Mouse (Mus musculus): ENCODE results near the gene Nr1d2.
"Not testable (repeated sequence)": the region's sequence is repeated elsewhere in the genome, so short reads cannot be mapped to it uniquely, and the experiment has no call there.

Nr1d2 gene

DNA sequence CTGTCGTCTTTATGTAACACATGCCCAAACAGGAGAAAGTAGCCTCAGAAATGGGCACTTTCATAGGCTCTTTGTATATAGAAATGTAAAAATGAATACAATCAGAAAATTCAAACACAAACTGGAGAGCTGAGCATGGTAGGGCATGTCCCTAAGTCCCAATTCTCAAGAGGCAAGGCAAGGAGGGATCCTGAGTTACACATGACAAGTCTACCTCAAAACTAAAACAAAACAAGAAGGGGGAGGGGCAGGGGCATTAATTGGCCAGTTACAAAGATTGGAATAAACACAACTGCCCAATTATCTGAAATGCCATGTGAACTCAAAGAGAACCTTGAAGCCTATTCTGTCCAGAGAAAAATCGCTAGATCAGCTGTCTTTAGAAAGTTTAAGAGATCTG, 5.9 kb downstream of the Nr1d2 start:
- DNase-seq (ENCODE audit: low spot score), result no peak

DNA sequence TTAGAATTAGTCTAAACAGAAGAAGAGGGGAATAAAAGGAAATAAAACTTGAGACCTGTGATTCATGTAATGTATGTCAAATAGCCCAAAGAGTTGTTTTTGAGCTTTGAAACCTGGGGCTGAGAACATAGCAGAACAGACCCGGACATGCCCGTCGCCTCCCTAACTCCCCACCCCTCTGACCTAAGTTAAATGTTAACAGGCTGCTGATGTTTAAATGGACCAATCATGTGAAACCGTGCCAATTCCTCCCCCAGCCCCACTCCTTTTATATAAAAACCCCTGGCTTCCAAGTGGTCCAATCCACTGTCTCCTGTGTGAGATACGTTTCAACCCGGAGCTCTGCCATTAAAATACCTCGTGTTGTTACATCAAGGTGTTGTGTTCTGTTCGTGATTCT, 7.1 kb downstream of the Nr1d2 start:
- DNase-seq (ENCODE audit: low spot score), result not testable (repeated sequence)

DNA sequence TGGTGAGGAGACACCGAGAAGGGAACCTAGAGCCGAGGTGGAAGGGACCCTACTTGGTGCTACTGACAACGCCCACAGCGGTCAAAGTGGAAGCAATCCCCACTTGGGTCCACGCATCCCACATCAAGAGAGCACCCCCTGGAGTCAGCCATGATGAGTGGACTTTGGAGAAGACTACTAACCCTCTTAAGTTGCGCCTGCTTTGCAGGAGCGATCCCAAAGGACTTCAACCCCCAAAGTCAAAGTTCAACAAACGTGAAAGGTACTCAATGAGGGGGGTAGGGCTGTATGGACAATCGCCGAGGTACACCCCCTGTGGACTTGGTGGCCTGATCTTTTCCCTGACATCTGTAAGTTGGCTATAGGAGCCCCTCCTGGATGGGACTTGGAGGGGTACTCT, 9.2 kb downstream of the Nr1d2 start:
- DNase-seq (ENCODE audit: low spot score), result not testable (repeated sequence)

DNA sequence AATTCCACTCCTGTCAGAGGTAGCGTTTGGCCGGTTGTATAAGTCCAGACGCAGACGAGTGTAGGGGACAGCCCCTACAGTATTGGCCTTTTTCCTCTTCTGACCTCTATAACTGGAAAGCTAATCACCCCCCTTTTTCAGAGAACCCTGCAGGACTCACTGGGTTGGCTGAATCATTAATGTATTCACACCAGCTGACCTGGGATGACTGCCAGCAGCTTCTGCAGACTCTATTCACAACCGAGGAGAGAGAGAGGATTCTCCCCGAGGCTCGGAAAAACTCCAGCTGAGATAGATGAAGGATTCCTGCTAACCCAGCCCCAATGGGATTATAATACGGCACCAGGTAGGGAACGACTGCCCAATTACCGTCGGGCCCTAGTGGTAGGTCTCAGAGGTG, 12.7 kb downstream of the Nr1d2 start:
- DNase-seq (ENCODE audit: low spot score), result not testable (repeated sequence)

DNA sequence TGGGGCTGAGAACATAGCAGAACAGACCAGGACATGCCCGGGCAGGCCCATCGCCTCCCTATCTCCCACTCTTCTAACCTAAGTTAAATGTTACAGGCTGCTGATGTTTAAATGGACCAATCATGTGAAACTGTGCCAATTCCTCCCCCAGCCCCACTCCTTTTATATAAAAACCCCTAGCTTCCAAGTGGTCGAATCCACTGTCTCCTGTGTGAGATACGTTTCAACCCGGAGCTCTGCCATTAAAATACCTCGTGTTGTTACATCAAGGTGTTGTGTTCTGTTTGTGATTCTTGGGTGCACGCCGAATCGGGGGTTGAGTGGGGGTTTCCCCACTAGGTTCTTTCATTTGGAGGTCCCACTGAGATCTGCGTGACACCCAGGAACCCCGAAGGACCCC, 13.5 kb downstream of the Nr1d2 start:
- DNase-seq (ENCODE audit: low spot score), result not testable (repeated sequence)

DNA sequence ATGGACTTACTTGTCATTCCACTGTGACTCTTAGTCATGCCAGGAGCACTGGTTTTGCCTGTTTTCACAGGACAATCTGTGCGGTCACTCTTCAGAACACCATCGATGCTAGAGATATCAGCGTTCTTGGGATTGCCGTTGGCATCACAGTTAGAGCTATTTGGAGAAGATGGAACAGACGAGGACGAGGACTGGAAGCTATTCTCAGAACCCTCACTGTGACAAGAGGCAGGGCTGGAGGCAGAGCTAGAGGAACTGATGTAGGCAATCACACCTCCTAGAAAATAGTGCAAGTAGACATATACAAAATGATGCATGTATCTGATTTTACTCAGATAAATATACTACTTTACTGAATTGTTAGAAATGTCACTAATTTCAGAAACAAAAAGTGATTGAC, 16.9 kb downstream of the Nr1d2 start:
- no peak for DNase-seq (ENCODE audit: low spot score)

DNA sequence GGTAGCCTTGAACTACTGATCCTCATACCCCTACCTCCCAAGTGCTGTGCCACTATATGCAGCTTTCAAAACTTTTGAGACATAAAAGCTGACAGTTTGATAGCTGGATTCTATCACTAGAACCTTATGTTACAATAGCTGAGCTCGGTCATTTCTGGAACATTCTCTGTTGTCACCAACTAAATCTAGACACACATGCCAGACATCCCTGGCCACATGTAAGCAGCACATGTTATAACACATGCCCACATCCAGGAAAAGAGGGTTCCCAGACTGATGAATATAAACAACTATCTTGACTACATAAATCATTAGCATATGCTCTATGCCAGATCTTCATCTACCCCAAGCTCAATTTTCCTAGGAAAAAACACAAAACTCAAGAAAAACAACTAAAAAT, 21.8 kb downstream of the Nr1d2 start:
- DNase-seq (ENCODE audit: low spot score), result no peak

DNA sequence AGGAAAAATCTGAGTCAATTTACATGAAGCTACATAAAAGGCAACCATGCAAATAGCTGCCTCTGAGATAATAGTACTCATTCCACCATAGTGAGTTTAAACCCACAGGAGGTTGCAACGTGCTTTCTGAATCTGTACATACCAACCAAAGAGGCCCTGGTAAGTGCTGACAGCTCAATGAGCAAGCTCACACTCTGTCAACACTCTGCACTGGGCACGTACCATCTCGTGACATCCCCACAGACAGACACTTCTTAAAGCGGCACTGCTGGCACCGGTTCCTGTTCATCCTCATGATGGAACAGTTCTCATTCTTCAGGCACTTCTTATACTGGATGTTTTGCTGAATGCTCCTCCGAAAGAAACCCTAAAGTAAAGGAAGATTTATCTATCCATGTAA, 22.5 kb downstream of the Nr1d2 start:
- no peak for DNase-seq (ENCODE audit: low spot score)

DNA sequence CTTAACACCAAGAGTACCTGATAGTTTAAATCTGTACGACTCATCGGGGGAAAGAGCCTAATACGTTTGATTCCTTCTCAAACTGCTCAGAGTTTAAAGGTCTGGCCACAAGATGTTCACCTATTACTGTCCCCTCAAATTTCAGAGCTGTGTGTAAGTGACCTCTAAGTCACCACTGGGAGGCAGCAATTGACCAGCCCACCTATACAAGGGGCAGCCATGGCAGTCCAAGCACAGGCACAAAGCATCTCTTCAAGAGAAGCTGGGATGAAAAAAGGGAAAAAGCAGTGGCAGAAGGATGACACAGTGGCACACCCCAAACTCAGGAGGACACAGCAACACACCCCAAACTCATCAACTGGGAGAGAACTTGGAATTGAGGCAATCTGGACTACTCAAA, 28.1 kb downstream of the Nr1d2 start:
- DNase-seq (ENCODE audit: low spot score), result no peak

DNA sequence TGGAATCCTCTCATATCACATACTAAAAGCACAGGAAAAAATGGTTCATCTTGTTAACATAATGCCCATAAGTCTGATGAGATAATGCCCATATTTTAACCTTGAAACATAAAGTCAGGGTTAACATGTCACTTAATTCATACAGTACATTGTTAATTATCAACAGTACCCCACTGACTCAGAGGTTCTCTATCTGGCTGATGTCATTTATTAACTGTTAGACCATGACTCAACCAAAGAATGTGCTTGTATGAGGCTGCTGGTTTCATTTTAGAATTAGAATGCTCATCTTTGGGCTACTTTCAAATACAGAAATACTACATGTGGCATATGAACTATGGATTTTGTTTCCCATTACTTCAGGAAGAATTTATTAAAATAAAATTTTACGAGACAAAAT, 34.6 kb downstream of the Nr1d2 start:
- DNase-seq (ENCODE audit: low spot score), result not testable (repeated sequence)

DNA sequence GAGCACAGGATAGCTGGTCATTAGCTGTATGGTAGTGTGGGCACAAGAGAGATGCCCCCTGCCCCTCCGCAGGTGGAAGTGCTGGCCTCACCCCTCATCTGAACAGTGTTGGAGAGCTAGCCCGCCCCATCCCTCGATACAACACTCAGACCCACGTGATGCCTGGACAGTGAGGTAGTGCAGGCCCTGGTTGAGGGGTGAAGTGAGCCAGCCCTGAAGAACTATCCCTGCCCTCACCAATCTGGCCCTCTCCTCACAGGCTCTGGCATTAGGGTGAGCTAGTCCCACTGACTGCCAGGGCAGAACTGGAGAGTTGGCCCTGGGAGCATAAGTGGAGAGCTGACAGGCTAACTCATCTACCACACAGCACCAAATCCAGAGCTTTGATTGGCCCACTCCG, 37.5 kb downstream of the Nr1d2 start:
- DNase-seq (ENCODE audit: low spot score), result no peak

DNA sequence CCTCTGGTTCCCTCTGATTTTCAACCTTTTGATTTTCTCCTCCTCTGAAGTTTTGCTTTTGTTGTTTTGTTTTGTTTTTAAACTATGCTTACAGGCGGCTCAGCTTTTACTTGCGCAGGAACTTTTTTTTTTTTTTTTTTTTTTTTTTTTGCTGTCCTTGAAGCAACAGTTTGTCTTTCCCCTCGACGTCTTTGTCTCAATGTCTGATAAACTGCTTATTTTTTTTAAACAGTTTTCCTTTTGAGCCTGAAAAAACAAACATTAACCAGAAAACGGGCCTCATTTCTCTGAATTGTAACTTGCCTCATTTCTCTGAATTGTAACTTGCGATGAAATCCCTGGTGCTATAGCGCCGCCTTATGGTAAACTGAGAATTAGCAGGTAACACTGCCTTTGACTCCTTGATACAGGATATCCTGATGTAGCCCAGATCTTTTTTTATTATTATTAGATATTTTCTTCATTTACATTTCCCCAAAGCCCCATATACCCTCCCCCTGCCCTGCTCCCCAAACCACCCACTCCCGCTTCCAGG, 52.0 kb downstream of the Nr1d2 start:
- no peak for DNase-seq (ENCODE audit: low spot score)

DNA sequence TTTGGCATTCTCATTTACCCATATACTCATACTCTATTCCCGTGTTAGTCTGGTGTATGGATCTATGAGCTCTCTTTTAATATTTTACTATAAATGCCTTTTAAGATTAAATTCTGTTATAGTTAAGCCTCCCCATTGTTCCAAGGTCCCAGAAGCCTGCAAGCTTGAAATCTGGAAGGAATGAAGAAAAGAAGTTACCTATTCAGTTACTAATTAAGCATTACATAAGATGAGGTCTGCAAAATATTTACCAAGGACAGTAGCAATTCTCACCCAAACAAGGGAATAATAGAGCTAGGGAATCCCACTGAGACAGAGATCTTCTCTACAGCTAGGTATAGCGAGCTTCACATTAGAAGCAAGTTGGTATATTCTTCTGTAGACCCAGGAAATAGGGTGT, 61.4 kb downstream of the Nr1d2 start:
- not testable (repeated sequence) for DNase-seq (ENCODE audit: low spot score)

DNA sequence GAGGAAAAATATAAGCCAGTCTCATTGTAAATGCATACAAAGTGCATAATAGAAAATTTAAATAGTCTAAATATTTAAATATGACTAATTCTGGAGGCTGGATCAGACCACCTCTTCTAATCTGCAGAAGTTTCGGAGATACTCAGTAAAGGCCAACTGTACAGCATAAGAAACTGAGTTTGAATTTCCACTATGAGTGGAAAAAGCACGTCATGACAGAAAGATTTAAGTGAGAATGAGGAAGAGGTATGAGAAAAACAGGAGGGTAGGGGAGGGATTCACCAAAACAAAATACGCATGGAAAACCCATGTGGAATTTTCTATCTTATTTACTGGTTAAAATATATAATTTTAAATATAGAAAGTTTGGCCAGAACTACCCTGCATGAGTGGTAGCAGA, 71.3 kb downstream of the Nr1d2 start:
- no peak for DNase-seq (ENCODE audit: low spot score)

DNA sequence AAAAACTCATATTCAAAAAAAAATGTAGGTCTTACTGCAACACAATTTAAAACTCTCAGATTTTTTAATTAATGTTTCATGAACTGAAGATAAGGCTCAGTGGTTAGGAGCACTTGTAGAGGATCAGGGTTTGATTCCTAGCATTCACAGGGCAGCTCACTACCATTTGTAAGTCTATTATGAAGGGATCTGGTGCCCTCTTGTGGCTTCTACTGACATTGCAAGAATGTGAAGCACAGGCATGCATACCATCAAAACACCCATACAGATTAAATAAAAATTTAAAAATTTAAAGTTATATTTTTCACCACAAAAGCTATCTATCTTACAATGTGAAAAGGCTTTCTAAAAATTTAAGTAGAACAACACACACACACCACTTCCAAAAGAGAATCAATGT, 71.9 kb downstream of the Nr1d2 start:
- DNase-seq (ENCODE audit: low spot score), result no peak
